ENCODE assay signal across 7 mouse cellular contexts in the genomic region with DNA sequence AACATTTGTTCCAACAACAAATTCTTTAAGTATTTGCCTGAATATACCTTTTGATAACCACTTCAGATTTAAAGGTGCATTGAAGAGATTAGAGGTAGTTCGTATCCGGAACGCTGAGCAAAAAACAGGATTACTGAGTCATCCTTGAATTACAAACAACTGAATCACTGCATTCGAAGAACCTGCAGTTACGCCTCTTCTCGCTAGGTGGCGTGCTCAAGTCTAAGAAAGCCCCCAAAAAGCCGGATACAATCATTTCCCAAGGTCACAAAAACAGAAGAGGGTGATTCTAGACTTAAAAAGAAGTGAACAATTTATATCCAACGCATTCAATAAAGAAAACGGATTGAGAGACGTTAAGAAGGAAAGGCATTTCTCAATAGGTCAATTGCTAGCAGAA. TPM values are rescaled to one million over a fixed set of nuclear protein-coding genes. Genes with fewer than 3 reads are reported as not detected.
DNase-seq lines count a peak whose midpoint lies in the region; ATAC-seq and TF ChIP-seq lines count a peak whose summit lies in the region.

No protein-coding gene starts in this region.

- DNase-seq in hindbrain, postnatal 0 days (ENCODE audit: low spot score), result peak; percentile 80
- peak; percentile 64 for DNase-seq in lung, postnatal 25 days (ENCODE audit: low spot score)
- peak; percentile 66 for DNase-seq in thymus, postnatal 4 days

- ATAC-seq in intestine, postnatal 0 days, result no peak
- no peak for ATAC-seq in intestine, embryonic 16.5 days
- ATAC-seq in hindbrain, postnatal 0 days, result no peak

- no peaks in the 10 kb centered on the region for H3K27me3 ChIP-seq in intestine, postnatal 0 days (replicated peaks; ENCODE audit: control insufficient read depth, insufficient read depth, low read length)
- H3K27me3 ChIP-seq in intestine, embryonic 16.5 days (replicated peaks; ENCODE audit: control insufficient read depth, insufficient read depth, low read length), result no peaks in the 10 kb centered on the region
- H3K27me3 ChIP-seq in E14TG2a.4 (ENCODE audit: insufficient read depth, low read length), result no peaks in the 10 kb centered on the region
- no peaks in the 10 kb centered on the region for H3K27me3 ChIP-seq in hindbrain, postnatal 0 days (ENCODE audit: insufficient read depth, low read length)

- TF ChIP-seq CTCF in intestine, postnatal 0 days (IDR thresholded peaks at IDR 0.05; ENCODE audit: low read depth), result peak; percentile 72
- TF ChIP-seq CTCF in E14TG2a.4 (conservative IDR thresholded peaks at IDR 0.05; ENCODE audit: low read length), result peak; percentile 90
- TF ChIP-seq CTCF in bone marrow, adult 2 months (IDR thresholded peaks at IDR 0.05; ENCODE audit: control insufficient read depth, insufficient read depth, low read length), result peak; percentile 29
- TF ChIP-seq CTCF in hindbrain, postnatal 0 days (IDR thresholded peaks at IDR 0.05; ENCODE audit: low read depth), result peak; percentile 77

- no peak overlapping the region for H3K4me2 ChIP-seq in intestine, postnatal 0 days (replicated peaks; ENCODE audit: low read depth)
- no peak overlapping the region for H3K4me2 ChIP-seq in intestine, embryonic 16.5 days (ENCODE audit: low read depth, low read length)
- no peak overlapping the region for H3K4me2 ChIP-seq in hindbrain, postnatal 0 days (ENCODE audit: low read depth, low read length)

- no peaks in the 10 kb centered on the region for H3K4me1 ChIP-seq in intestine, postnatal 0 days (replicated peaks; ENCODE audit: control insufficient read depth, insufficient read depth, low read length)
- H3K4me1 ChIP-seq in intestine, embryonic 16.5 days (ENCODE audit: control insufficient read depth, insufficient read depth, low read length), result 0 out of 2 replicates have a peak, but pooled peaks cover 2% of the 10 kb centered on the region
- peaks cover 40% of the 10 kb centered on the region for H3K4me1 ChIP-seq in E14TG2a.4 (replicated peaks; ENCODE audit: low read depth, low read length)
- H3K4me1 ChIP-seq in bone marrow, adult 2 months (ENCODE audit: control insufficient read depth, insufficient read depth, low read length), result no peaks in the 10 kb centered on the region
- no peaks in the 10 kb centered on the region for H3K4me1 ChIP-seq in hindbrain, postnatal 0 days (ENCODE audit: insufficient read depth, low read length)

- H3K36me3 ChIP-seq in intestine, postnatal 0 days (ENCODE audit: control insufficient read depth, insufficient read depth), result no peaks in the 10 kb centered on the region
- H3K36me3 ChIP-seq in intestine, embryonic 16.5 days (ENCODE audit: control insufficient read depth, insufficient read depth, low read length), result no peaks in the 10 kb centered on the region
- H3K36me3 ChIP-seq in E14TG2a.4 (ENCODE audit: insufficient read depth, low read length), result no peaks in the 10 kb centered on the region
- H3K36me3 ChIP-seq in hindbrain, postnatal 0 days (ENCODE audit: insufficient read depth, low read length), result no peaks in the 10 kb centered on the region

- no peak overlapping the region for H3K27ac ChIP-seq in intestine, postnatal 0 days (ENCODE audit: low read depth, low read length)
- no peak overlapping the region for H3K27ac ChIP-seq in intestine, embryonic 16.5 days (ENCODE audit: low read length)
- H3K27ac ChIP-seq in bone marrow, adult 2 months (ENCODE audit: control insufficient read depth, insufficient read depth, low read depth, low read length, poor library complexity), result no peak overlapping the region
- H3K27ac ChIP-seq in hindbrain, postnatal 0 days, result no peak overlapping the region

- no peak overlapping the region for H3K4me3 ChIP-seq in intestine, postnatal 0 days (ENCODE audit: low read depth, low read length)
- no peak overlapping the region for H3K4me3 ChIP-seq in intestine, embryonic 16.5 days (ENCODE audit: low read length)
- H3K4me3 ChIP-seq in E14TG2a.4 (replicated peaks; ENCODE audit: low read length), result no peak overlapping the region
- no peak overlapping the region for H3K4me3 ChIP-seq in bone marrow, adult 2 months (replicated peaks; ENCODE audit: control insufficient read depth, low read depth, low read length)
- no peak overlapping the region for H3K4me3 ChIP-seq in hindbrain, postnatal 0 days (ENCODE audit: low read length)

- no peak overlapping the region for H3K9ac ChIP-seq in intestine, postnatal 0 days (ENCODE audit: low read depth, low read length)
- H3K9ac ChIP-seq in intestine, embryonic 16.5 days (ENCODE audit: low read depth, low read length), result no peak overlapping the region
- H3K9ac ChIP-seq in hindbrain, postnatal 0 days (replicated peaks; ENCODE audit: low read length), result no peak overlapping the region

- no peaks in the 10 kb centered on the region for H3K9me3 ChIP-seq in intestine, postnatal 0 days (ENCODE audit: control insufficient read depth)
- no peaks in the 10 kb centered on the region for H3K9me3 ChIP-seq in intestine, embryonic 16.5 days (ENCODE audit: control insufficient read depth, low read length)
- peaks cover 9% of the 10 kb centered on the region for H3K9me3 ChIP-seq in E14TG2a.4 (ENCODE audit: low read length)
- no peaks in the 10 kb centered on the region for H3K9me3 ChIP-seq in hindbrain, postnatal 0 days (ENCODE audit: low read length)

- TF ChIP-seq POLR2A in bone marrow, adult 2 months (IDR thresholded peaks at IDR 0.05; ENCODE audit: borderline replicate concordance, control insufficient read depth, low read depth, low read length), result no peak

- WGBS in intestine, postnatal 0 days, result 39% methylated on average over 11 of the region's 11 CpGs
- WGBS in intestine, embryonic 16.5 days, result 35% methylated on average over 11 of the region's 11 CpGs
- 7% methylated on average over 11 of the region's 11 CpGs for WGBS in bone marrow, adult 2 months
- WGBS in hindbrain, postnatal 0 days, result 31% methylated on average over 11 of the region's 11 CpGs

RNA-seq across cellular contexts. Expression of gene Elmo1, which starts 51.9 kb away (rescaled TPM):
- 8.2 and 8.6 TPM in 2 replicates for polyA plus RNA-seq in intestine, postnatal 0 days (2015; fragmentation: Nextera tagmentation; extraction: Ambion mirVana)
- polyA plus RNA-seq in intestine, embryonic 16.5 days (2015; fragmentation: Nextera tagmentation; extraction: Ambion mirVana), result 14.4 and 17.5 TPM in 2 replicates
- 7.1 and 13.2 TPM in 2 replicates for polyA plus RNA-seq in bone marrow, adult 2 months (2011; ENCODE audit: insufficient read depth, insufficient read length, low replicate concordance, missing spikeins)
- 31.1 and 35.8 TPM in 2 replicates for total RNA-seq in hindbrain, postnatal 0 days (2014; rRNA removed)
- 37.4 and 37.5 TPM in 2 replicates for polyA plus RNA-seq in hindbrain, postnatal 0 days (2015; fragmentation: Nextera tagmentation; extraction: Ambion mirVana)

Comparison
In these comparisons a context has a peak if more than half of its experiments do, and no peak if none do; other contexts are left out.
1. CTCF ChIP-seq: peak in every context shown above with its lines; median percentile 90 in E14TG2a.4; 77 in hindbrain, postnatal 0 days; 72 in intestine, postnatal 0 days; 29 in bone marrow, adult 2 months.